Mouse (Mus musculus) gastrocnemius, postnatal 25 days (tissue): ENCODE measurements around the gene Esrrg. TPM values are rescaled to one million over a fixed set of nuclear protein-coding genes. Genes with fewer than 3 reads are reported as not detected.

Source experiments
- DNase-seq: peaks from one replicate; pipeline ENCODE4 v3.0.0; 2022
- total RNA-seq, 2 experiments: library from RNA; stranded (reverse); gene quantifications; 1 replicate in 1 of 2; 2 replicates in 1 of 2; pipeline ENCODE4 v1.2.3; 2021

Esrrg gene
- total RNA-seq, 2 experiments from 2014 or later = 15.1 to 24.8 TPM

DNA sequence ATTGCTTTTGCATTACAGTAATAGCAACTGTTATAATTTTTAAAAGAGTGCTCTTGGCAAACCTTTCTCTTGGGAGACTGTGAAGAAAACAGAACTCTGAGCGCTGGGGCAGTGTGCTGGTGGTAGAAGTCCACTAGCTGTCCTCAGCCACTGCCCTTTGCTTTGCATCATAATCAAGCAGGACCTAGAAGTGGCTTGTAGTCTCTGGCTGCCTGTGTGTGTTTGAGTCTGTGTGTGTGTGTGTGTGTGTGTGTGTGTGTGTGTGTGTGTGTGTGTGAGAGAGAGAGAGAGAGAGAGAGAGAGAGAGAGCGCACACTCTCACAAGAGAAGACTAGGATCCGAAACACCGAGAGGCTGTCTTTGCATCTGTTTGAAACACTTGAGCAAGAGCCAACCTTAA, 390.5 kb downstream of the Esrrg start:
- no peak for DNase-seq

DNA sequence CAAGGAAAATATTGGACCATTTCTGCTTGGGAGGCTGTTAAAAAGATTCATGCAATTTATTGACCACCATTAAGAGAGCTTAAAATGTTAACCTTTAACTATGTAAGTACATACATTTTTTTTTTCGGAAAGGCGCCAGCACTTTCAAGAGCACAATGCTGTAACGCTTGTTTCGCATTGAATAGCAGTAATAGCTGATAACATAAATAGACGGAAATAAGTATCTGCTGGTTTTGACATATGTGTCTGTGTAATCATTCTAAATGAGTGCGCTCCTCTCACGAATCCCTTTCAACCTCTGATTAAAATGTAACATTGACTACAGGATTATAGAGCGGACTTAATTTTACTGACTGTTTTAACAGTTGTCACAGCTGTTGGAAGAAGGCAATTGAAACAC, 391.6 kb downstream of the Esrrg start:
- no peak for DNase-seq

DNA sequence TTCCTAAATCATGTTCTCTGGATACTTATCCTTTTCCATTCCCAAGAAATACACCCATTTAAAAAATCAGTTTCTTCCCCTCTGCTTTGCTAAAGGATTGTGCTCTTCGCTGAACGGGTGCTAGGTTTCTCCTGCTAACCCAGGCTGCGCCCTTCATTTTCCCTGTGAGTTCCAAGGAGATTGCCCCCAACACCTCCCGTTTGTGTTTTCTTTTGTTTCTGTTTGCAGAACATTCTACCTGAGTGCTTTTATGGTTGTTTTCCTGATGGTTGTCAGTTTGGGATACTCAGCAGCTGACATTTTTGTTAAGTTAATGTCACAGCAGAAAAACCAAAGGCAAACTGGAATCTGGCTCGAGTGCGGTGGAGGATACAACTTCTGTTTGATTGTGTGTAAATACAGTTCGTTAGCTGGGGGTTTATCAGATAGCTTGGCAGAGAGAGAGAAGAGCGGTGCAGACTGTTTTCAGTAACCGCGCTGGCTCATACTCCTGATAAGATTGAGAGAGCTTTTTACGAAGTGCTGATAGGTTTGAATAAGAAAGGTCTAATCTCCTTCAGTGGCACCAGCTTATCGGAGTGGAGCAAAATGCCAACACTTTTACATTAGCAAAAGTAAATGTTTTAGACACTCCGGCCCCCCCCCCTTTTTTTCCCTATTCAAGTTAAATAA, 398.4 kb downstream of the Esrrg start:
- no peak for DNase-seq

DNA sequence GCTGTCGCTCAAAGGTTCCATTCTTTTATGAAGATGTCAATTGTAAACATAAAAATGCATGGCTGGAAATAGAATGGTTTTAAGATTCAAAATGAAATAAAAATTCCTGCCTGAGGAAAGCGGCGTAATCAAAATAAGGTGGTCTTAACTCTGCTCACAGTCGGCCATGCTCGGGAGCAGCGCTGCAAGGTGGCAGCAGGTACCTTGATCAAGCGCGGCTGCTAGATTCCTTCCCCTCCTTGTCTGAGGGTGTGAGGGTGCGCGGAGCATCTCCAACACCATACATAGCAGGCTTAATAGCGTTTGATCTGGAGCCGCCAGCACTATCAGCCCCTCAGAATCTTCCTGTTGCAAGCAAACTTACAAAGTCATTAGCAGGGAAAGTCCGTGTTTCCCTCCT, 399.9 kb downstream of the Esrrg start:
- DNase-seq = no peak

DNA sequence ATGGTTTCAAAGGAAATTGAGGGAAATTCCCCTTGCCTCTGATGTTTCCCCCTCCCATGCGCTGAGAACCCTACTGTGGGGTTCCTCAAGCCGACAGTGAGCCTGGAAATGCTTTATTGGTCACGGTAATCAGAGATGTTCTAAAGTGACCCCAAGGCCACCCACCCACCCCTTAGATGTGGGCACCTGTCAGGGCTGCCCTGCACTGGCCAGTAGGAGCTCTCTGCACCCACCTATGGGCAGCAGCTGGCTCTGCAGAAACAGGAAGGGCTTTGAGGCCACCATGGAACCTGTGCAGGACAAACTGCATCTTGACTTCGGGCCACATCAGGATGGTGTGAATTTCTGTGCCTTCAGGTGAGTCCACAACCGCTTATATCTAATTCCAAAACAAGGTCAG, 401.3 kb downstream of the Esrrg start:
- no peak for DNase-seq

DNA sequence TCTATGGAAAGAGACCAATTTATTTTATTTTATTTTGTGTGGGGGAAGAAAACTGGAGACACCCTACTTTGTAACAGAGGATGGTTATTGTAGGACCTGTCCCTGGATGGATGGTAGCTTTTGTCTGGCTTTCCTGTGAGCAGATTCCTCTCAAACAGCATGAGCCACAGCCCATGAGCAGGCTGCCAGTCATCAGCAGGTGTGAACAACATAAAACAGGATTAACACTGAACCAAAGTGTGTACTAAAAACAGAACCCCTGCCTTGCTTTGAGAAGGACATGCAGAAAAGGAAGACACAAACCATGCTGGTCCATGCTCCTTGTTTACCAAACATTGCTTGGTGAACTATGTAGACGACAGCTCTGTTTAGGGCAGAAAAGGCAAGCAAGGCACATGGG, 402.3 kb downstream of the Esrrg start:
- DNase-seq = no peak

DNA sequence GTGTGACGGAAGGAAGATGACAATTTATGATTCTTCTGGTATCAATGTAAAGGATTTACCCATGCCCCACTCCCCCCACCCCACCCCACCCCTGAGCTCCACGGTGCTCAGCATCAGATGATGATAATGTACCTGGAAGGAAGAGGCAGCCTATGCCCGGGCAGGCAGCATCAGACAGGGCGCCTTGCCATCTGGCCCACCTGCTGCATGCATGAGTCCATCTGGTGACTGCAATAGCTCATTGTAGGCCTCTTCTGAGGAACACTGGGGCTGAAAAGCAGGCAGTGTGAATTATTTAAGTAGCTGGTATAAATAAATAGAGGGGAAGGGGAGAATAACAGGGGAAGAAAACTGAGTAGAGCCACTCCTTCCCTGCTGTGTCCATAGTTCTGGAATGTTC, 405.8 kb downstream of the Esrrg start:
- DNase-seq = no peak

DNA sequence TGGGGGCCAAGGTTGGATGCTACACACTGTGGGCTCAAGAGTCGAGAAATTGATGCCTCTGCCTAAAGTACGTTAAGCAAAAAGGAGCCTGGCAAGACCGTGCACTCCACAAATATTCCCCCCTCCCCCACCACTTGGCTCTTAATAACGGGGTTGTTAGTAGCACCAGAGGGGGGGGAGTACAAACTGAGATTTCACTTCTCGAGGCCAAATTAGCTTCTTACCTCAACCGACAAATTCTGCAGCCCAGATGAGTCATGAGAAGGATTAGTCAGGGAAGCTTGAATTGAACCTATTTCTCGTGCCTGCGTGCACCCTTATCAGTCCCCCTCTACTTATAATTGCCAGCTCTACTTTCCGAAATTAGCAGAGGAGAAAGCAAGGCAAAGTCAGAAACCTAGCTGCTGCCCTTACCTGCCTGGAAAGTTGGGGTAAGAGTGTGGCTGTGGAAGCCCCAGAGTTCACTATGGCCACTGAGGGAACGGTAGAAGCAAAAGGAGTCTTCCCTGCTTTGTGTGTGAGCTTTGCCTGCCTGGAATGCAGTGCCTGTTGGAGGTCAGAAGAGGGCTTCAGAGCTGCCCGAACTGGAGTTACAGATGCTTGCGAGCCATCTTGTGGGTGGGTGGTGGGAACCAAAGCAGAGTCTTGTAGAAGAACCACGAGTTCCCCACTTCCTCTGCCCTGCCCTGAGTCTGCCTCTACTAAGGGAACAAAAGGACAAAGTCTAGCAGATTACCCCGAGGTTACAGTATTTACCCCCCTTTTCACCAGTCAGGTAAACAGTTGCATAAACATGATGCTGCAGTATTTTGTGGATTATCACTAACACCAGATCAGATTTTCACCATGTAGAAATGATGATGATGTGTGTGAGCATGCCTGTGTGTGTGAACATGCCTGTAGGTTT, 409.6 kb downstream of the Esrrg start:
- no peak for DNase-seq

DNA sequence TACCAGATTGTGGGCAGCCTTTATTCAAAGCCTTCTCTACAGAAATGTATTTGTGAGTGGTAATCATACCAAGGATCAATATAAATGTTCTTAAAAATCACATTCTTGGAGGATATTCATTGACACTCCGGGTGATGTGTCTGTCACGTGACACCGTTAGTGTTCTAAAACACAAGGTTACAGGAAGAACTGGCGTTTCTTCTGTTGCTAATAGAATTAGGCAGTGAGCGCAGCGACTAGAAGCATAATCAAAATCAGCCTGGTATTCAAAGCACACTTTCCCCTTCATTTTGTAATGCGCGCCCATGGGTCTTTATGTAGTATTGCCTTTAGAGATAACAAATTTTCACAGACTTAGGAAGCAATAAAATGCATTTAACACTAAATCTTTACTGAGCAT, 420.6 kb downstream of the Esrrg start:
- no peak for DNase-seq

DNA sequence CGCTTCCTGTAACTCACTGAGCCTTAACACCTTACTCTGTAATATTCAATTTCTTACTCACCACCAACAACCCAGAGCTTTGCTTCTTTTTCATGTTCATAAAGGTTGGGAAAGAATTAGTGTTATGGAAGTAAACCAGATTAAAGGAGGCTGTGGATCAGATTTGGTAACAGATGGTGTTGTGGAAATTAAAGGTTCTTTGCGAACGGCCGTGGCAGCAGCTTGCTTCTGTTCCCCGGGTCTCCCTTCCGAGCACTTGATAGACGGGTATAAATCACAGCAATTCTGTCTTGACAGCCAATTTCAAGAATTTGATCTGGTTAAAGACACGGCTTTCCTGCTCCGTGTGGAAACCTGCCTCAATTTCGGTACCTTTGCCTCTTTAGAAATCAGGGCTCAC, 421.5 kb downstream of the Esrrg start:
- no peak for DNase-seq

DNA sequence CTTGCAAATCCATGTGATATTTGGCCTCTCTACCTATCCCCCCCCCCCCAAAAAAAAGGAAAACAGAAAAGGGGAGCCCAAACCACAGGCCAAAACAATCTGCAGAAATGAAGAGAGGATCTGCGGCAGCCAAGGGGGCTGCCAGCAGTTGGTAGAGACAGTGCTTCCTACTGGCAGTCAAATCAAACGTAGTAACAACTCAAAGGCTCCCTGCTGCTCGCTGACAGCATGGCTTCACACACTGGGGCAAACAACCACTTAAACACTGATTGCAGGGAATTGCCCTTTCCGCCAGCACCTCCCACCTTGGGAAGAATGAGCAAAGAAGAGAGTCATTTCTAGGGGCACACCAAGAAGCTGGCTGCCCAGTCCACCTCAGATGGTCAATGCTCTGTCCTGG, 422.7 kb downstream of the Esrrg start:
- DNase-seq = no peak

DNA sequence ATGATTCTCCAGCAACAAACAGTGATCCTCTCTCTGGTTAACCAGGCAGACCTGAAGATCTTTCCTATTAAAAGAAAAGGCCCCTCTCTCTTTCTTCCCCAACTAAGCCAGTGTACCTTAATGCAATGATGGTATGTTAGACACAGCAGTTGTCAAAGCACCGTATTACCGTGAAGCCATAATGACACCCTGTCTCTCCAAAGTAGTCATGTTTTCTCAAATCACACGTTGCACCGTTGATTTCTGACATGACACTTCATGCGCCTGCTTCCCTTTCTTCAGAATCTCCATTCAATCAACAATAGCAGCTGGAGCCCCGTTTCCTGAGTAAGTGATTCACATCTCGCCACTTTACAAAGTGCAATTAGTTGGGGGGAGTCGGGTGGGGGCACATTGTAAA, 427.4 kb downstream of the Esrrg start:
- DNase-seq = no peak

DNA sequence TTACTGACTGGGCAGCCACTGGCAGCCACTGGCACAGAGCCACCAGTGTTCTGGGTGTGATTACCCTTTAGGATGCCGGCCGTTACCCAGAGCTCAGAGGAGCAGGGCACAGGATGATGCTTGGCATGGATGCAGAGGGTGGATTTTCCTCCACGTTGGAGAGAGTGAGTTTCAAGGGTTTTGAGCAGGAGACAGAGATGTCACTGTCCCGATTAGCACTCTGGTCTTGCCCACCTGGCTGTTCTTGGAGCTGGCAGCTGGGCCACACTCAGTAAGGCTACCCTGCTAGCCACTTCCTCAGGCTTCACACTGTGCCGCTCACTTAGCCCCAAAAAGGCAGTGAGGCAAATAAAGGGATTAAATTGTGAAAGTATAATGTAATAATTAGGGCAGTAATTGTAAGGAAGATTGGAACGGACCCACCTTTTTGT, 438.1 kb downstream of the Esrrg start:
- no peak for DNase-seq

DNA sequence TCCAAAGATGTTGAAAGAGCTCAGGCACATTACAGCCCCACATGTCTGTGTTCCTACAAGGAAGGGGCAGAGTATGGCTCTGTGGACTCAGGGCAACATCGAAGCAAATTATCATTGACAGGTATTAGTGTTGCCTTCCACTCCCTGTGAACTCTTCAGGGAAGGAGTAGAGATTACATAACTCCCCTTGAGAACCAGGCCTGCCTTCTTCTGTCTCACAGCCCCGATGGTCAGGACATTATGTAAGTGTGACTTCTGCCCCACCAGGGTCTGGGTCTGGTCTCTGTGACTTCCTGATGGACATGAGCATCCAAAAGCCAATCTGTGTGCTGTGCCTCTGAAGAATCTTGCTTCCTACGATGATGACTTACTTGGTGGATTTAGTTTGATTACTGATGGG, 438.6 kb downstream of the Esrrg start:
- DNase-seq = no peak

DNA sequence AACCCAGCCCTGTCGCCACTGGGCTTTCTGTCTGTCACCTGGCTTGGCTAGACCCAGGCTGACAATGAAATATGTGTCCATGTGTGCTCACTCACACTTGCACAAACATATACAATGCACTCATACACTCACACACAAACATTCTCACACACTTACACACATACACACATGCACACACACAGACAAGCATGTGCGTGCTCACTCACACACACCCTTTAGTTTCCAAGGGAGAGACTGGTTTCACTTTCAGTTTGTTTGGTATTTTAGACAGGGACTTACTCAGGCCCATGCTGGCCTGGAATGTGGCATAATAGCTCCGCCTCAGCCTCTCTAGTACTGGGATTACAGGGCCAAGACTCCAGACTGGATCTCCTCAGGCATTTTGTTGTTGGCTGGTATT, 447.3 kb downstream of the Esrrg start:
- no peak for DNase-seq

DNA sequence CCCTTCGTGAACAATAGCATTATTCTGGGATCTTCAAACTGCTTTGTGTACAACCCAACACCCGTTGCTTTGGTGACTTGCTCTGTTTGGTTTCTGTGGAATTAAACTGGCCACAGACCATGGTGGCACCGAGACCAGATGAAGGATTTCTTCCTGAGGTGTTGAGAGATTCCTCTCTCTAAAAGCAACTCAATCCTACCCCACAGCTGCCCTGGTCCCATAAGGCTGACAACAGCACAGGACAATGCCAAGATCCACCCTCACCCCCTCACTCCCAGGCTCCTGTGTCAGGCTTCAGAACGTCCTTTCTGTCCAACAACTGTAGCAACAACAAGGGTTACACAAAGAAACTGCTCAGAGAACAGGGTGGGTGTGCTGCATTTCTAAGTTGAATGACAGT, 449.3 kb downstream of the Esrrg start:
- DNase-seq = no peak

DNA sequence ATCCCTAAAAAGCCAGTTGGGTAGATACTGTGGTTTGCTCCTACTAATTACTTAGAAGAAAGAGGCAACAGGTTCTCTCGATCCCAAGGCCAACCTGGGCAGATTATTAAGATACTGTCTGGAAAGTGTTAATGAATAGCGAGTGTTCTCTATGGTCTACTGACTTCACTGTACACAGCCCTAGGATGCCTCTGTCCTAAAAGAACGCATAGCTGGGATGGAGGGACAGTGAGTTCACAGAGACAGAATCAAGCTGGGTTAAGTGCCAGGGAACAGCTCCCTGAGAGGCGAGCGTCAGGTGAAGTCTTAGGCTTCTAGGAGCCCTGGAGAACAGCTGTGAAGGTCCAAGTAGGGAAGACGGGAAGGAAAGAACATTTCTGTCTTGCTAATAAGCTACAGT, 450.4 kb downstream of the Esrrg start:
- DNase-seq = no peak

DNA sequence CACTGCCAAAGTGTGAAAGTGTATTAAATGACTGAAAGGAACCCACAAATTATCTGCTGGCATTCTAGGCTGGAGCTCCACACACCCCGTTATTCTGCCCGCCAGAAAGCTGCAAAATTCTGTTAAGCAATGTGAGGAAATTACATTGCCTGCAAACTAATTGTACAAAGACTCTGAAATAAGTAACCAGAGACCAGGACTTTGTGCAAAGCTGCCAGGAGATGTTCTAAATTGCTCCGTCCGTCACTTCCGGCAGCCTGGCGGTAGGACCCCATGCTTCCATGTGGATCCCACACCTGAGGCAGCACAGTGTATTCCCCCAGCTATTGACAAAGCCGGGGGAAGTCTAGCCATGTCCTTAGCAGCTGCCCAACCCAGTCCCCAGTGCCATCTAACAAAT, 451.9 kb downstream of the Esrrg start:
- no peak for DNase-seq

DNA sequence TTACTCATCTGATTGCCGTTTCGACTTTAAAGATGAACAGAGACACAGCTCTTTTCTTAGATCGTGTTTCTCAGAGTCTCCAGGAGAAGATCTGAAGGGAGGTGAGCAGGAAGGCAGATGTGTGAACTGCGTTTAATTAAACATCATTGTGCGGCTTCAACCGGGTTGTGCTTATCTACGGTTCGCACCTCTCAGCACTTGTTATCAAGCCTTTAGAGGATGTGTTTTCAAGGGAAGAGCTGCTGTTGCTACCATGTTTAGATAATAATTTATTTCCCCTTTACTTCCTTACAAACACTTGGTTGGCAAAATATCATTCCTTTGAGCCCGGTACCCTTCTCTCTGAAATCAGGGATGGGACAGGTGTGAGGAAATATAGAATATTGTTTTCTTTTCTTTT, 460.2 kb downstream of the Esrrg start:
- no peak for DNase-seq

DNA sequence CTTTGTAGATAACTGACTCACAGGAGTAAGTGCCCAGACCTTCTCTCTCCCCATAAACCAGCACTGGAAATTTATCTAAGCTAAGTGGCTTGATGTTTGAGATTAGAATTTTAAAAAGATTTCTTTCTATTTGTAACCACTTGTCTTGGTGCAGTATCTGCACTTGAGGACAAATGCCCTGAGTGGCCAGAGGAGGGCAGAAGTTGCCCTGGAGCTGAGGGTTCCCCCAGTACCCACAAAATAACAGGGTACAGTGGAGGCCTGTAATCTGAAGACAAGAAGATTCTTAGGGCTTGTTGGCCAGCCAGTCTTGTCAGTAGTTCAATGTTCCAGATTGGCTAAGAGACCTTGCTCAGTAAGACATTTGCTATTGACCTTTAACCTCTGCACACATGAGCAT, 461.3 kb downstream of the Esrrg start:
- no peak for DNase-seq

DNA sequence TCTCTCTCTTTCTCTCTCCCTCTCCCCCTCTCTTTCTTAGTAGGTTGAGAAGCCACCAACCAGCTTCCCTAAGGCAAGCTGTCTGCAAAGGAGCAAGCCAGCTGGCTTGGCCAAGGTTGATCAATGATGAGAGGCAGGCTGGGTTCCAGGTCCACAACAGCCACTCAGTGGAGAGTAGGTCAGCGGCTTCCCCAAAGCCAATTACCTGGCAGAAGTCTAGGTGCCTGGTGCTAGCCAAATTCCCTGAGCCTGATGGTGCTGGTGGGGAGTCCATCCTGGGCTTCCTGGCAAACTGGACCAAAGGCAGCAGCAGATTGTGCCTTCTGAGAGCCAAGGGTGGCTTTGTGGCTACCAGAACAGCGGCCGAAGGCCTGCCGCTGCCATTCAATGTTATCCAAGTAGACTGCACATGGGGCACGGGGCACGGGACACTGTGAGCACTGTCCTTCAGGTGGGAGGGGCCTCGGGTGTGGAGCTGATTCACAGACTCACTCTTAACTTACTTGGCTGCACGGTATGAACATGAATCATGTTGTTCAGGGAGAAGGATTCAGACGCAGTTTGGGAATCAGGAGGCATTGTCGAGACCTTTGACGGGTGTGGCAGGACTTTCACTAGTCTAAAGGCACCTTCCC, 469.1 kb downstream of the Esrrg start:
- DNase-seq = no peak

DNA sequence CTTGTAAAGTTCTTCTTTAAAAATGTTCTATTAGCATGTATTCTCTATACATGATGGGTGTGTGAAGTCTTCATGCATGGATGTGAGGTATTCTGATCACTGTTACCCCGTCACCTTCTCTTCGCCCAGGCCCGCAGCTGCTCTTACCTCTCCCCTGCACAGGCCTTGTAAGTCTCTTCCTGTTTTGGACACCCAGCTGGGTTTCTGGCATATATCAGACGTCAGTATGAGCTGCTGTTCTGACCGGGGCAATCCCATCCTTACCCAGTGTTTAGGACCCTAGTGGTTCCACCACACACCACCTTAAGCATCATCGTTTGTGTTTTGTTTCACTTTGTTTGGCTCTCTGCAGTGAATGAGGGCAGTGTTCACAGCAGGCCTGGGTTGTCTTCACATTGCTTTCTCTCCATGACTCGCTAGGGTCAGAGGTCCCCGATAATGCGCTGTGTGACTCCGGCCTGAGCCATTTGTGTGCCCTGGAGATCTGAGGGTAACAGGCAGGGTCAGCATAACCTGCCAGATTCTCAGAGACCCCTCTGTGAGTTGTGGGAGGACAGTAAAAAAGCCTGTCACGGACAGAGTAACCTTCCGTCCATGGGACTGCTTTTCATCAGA, 471.8 kb downstream of the Esrrg start:
- no peak for DNase-seq
